Mouse (Mus musculus) heart, adult 2 months (tissue): ENCODE measurements at regions not wholly inside any gene's neighbourhood (a gene's known extent, or its start where the extent isn't known, plus 50 kb on each side); places are given as distances from the start of the nearest gene placed in this dataset.

Source experiments
- CTCF ChIP-seq: fragments of 200-600 bp; IDR thresholded peaks from 2 replicates; pipeline ENCODE4 v1.8.1; 2022; ENCODE audit warnings: antibody characterized with exemption, mild to moderate bottlenecking, moderate library complexity
- EP300 ChIP-seq: fragments of 200-500 bp; IDR thresholded peaks from 2 replicates; pipeline ENCODE4 v1.6.1; 2011; ENCODE audit warnings: low read depth, low read length, control low read depth; ENCODE audit not compliant: insufficient read depth
- POLR2A ChIP-seq: fragments of 200-500 bp; IDR thresholded peaks from 2 replicates; pipeline ENCODE4 v1.6.1; 2011; ENCODE audit warnings: mild to moderate bottlenecking, low read depth, low read length, control low read depth; ENCODE audit not compliant: insufficient read depth

GRCm38 (mm10) chr11:17359698-17360254, 102.4 kb downstream of the C1d start:
- no peak for TF ChIP-seq POLR2A
- no peak for TF ChIP-seq EP300
- TF ChIP-seq CTCF: no peak
